Mouse (Mus musculus): ENCODE results near the gene Nudc. TPM values are rescaled to one million over a fixed set of nuclear protein-coding genes. Genes with fewer than 3 reads are reported as not detected.

The Nudc gene
- polyA plus RNA-seq, 1 experiment from 2014 or later, result 221 TPM

- Histone ChIP-seq H3K27ac (ENCODE audit: low read depth, low read length) (no peak overlapping the region), H3K36me3 (ENCODE audit: control insufficient read depth, insufficient read depth, low read length) (no peaks in the 10 kb centered on the region), H3K9me3 (replicated peaks; ENCODE audit: control insufficient read depth, low read length) (no peaks in the 10 kb centered on the region), H3K27me3 (ENCODE audit: control insufficient read depth, insufficient read depth, low read length) (peaks cover 62% of the 10 kb centered on the region), H3K4me1 (ENCODE audit: control insufficient read depth, insufficient read depth, low read length) (no peaks in the 10 kb centered on the region), H3K4me2 (no peak overlapping the region), H3K4me3 (ENCODE audit: low read depth, low read length) (no peak overlapping the region), H3K9ac (ENCODE audit: low read depth, low read length) (no peak overlapping the region)
- 52% methylated on average over 5 of the region's 5 CpGs for WGBS (ENCODE audit: insufficient replicate concordance)
- ATAC-seq (replicated peaks; ENCODE audit: insufficient number of reproducible peaks, low FRiP score, low TSS enrichment), result no peak
These were observed 41.5 kb downstream of the Nudc start for GRCm38 (mm10) chr4:133504300-133504699.

DNA sequence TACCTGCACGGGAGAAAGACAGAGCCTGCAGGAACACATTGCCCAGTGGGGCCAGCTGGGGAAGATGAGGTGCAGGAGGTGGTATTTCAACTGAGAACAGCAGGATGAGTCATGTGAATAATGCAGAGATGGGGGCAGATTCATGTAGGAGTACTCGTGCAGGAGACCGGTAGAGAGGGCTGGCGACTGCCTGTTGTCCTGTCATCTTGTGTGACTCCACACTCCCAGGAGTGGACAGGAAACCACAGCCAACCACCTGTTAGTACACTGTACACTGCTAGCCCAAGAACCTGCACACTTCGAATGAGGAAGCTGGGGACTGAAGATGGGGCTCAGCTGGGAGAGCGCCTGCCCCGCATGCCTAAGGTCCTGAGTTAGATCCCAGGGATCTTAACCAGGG lies 44.3 kb downstream of the Nudc start:
- ATAC-seq (replicated peaks; ENCODE audit: insufficient number of reproducible peaks, low FRiP score, low TSS enrichment), result no peak
- H3K9me3 ChIP-seq (replicated peaks; ENCODE audit: control insufficient read depth, low read length), result no peaks in the 10 kb centered on the region
- peaks cover 8% of the 10 kb centered on the region; the same call in 1 of the 2 replicates for H3K4me1 ChIP-seq (ENCODE audit: control insufficient read depth, insufficient read depth, low read length)
- H3K27ac ChIP-seq (ENCODE audit: low read depth, low read length), result no peak overlapping the region
- no peak overlapping the region for H3K4me3 ChIP-seq (ENCODE audit: low read depth, low read length)
- 58% methylated on average over 7 of the region's 7 CpGs for WGBS (ENCODE audit: insufficient replicate concordance)
- H3K4me2 ChIP-seq, result no peak overlapping the region
- H3K36me3 ChIP-seq (ENCODE audit: control insufficient read depth, insufficient read depth, low read length), result no peaks in the 10 kb centered on the region
- no peak overlapping the region for H3K9ac ChIP-seq (ENCODE audit: low read depth, low read length)
- H3K27me3 ChIP-seq (ENCODE audit: control insufficient read depth, insufficient read depth, low read length), result peaks cover 86% of the 10 kb centered on the region

DNA sequence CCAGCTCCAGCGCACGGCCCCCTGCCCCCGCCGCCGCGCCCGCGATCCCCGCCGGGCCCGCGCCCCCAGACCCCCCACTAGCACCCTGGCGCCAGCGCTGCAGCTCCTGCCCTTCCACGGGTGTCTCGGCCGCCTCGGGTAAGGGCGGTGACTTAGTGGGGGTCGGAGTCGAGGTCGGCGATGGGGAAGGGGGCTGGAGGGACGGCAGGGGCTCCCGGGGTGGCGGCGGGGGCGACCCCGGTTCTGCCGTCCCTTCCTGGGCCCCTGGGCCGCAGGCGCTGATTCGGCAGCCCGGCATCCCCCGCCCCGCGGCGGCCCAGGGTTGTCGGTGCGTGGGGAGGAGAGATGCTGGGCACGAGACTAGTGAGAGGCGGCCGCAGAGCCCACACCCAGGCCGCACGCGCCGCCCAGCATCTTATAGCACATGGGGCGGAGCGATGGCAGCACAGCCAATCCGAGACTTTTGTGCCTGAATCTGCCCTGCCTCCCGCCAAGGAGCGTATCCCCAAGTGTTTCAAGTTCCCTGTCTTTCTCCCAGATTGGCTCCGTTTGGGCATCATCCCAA lies 47.6 kb downstream of the Nudc start, which contains the start of gene Trnp1:
TSS of gene Trnp1 (minus strand) at position 391 of the 565 bp plus-strand sequence.
- Histone ChIP-seq H3K36me3 (ENCODE audit: control insufficient read depth, insufficient read depth, low read length) (no peaks in the 10 kb centered on the region), H3K9me3 (replicated peaks; ENCODE audit: control insufficient read depth, low read length) (no peaks in the 10 kb centered on the region), H3K4me2 (peak within 1 kb of the TSS; percentile 99), H3K4me3 (ENCODE audit: low read depth, low read length) (peak within 1 kb of the TSS; percentile 68), H3K4me1 (ENCODE audit: control insufficient read depth, insufficient read depth, low read length) (peaks cover 13% of the 10 kb centered on the region), H3K27me3 (ENCODE audit: control insufficient read depth, insufficient read depth, low read length) (peaks cover 79% of the 10 kb centered on the region), H3K27ac (ENCODE audit: low read depth, low read length) (no peak within 1 kb of the TSS), H3K9ac (ENCODE audit: low read depth, low read length) (peak within 1 kb of the TSS; percentile 17; the same call in 1 of the 2 replicates)
- 0% methylated on average over 41 of the region's 53 CpGs for WGBS (ENCODE audit: insufficient replicate concordance)
- peak; percentile 41; the same call in 1 of the 2 replicates for ATAC-seq (replicated peaks; ENCODE audit: insufficient number of reproducible peaks, low FRiP score, low TSS enrichment)

DNA sequence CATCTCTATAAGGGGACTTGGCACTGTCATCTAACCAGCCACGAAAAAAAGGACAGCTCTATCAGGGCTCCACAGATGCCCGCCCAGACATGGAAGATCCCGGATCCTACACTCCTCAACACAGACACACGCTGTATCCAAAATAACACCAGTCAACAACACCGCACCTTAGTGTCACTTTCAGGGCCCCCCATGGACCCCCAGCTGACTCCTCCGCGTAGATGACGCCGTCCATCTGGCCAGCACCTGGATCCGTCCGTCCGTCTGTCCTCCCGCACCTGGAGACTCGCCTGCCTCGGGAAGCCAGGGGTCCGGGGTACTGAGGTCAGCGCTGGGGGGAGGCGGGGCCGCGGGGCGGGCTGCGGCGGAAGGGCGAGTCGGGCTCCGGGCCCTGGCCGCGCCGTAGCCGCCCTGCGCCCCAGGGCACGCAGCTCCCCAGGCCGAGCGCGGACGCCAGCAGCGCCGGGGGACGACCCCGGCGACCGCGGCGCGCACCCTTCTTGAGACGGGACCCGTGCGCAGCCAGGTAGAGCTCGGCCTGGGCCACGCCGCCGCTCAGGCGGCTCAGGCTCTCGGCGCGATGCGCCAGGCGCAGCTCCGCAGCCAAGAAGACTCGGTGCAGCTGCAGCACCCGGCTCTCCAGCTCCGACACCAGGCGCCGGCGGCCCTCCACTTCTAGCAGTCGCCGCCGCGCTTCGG lies 48.2 kb downstream of the Nudc start:
- Histone ChIP-seq H3K4me2 (peak overlapping the region; percentile 99), H3K4me3 (ENCODE audit: low read depth, low read length) (peak overlapping the region; percentile 68), H3K9me3 (replicated peaks; ENCODE audit: control insufficient read depth, low read length) (no peaks in the 10 kb centered on the region), H3K27me3 (ENCODE audit: control insufficient read depth, insufficient read depth, low read length) (peaks cover 78% of the 10 kb centered on the region), H3K27ac (ENCODE audit: low read depth, low read length) (no peak overlapping the region), H3K9ac (ENCODE audit: low read depth, low read length) (peak overlapping the region; percentile 17; the same call in 1 of the 2 replicates), H3K4me1 (ENCODE audit: control insufficient read depth, insufficient read depth, low read length) (peaks cover 13% of the 10 kb centered on the region), H3K36me3 (ENCODE audit: control insufficient read depth, insufficient read depth, low read length) (no peaks in the 10 kb centered on the region)
- WGBS (ENCODE audit: insufficient replicate concordance), result under 1% methylated on average over 68 of the region's 70 CpGs
- ATAC-seq (replicated peaks; ENCODE audit: insufficient number of reproducible peaks, low FRiP score, low TSS enrichment), result peak; percentile 43; the same call in 1 of the 2 replicates

DNA sequence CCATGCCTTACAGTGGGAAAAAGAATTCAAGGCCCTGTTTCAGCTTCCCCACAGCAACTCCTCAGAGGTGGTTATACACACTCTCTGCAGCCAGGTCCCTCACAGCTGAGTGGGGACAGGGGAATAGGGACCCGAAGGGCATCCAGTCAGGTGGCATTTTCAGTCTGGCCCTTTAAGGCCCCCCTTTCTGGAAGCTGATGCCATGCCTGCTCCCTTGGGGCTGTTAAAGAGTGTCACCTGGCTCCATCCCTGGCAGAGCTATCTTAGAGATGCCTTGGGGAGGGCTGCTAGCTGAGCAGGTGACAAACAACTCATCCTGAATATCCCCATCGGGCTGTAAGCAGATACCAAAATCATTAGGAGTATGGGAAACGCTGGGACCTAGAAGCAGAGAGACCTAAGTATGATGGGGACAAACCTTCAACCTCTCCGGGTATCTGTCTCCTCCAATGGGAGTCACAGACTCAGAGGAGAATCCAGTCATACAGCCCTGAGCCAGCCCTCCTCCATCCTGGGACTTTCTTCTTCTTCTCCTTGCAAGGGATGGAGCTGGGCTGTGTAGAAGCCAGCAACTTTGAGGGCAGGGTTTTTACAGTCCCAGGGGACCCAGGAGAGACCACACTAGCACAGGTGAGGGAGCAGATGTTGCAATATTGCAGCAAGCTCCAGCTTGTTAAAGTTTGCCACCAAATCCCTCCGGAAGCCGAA lies 48.9 kb downstream of the Nudc start:
- no peaks in the 10 kb centered on the region for H3K9me3 ChIP-seq (replicated peaks; ENCODE audit: control insufficient read depth, low read length)
- H3K36me3 ChIP-seq (ENCODE audit: control insufficient read depth, insufficient read depth, low read length), result no peaks in the 10 kb centered on the region
- H3K9ac ChIP-seq (ENCODE audit: low read depth, low read length), result no peak overlapping the region
- H3K27ac ChIP-seq (ENCODE audit: low read depth, low read length), result no peak overlapping the region
- peaks cover 15% of the 10 kb centered on the region for H3K4me1 ChIP-seq (ENCODE audit: control insufficient read depth, insufficient read depth, low read length)
- peaks cover 72% of the 10 kb centered on the region for H3K27me3 ChIP-seq (ENCODE audit: control insufficient read depth, insufficient read depth, low read length)
- no peak for ATAC-seq (replicated peaks; ENCODE audit: insufficient number of reproducible peaks, low FRiP score, low TSS enrichment)
- H3K4me3 ChIP-seq (ENCODE audit: low read depth, low read length), result no peak overlapping the region
- no peak overlapping the region; the same call in 1 of the 2 replicates for H3K4me2 ChIP-seq
- WGBS (ENCODE audit: insufficient replicate concordance), result 28% methylated on average over 6 of the region's 6 CpGs

DNA sequence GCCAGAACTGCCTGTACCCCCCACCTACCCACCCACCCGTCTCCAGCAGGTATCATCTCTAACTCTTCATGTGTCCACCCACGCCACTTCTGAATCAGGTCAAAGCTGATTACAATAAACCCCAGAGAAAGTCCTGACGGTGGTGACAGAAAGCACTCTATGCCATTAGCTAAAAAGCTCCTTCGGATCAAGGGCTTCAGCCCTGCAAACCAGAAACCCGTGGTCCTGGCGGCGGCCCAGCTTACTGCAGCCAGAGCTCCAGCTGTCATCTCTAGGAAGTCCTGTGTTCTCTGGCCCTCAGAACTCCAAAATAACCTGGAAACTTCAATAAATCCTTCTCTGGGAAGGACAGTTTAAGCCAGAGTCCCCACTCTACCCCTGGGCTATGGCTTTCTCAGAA lies 50.1 kb downstream of the Nudc start:
- H3K4me1 ChIP-seq (ENCODE audit: control insufficient read depth, insufficient read depth, low read length), result peaks cover 25% of the 10 kb centered on the region
- WGBS (ENCODE audit: insufficient replicate concordance), result 28% methylated on average over 7 of the region's 7 CpGs
- H3K4me2 ChIP-seq, result no peak overlapping the region

GRCm38 (mm10) chr4:133494867-133495266 lies 50.9 kb downstream of the Nudc start:
- Histone ChIP-seq H3K9ac (ENCODE audit: low read depth, low read length) (no peak overlapping the region), H3K27ac (ENCODE audit: low read depth, low read length) (no peak overlapping the region), H3K4me1 (ENCODE audit: control insufficient read depth, insufficient read depth, low read length) (peaks cover 25% of the 10 kb centered on the region), H3K9me3 (replicated peaks; ENCODE audit: control insufficient read depth, low read length) (no peaks in the 10 kb centered on the region), H3K27me3 (ENCODE audit: control insufficient read depth, insufficient read depth, low read length) (peaks cover 52% of the 10 kb centered on the region), H3K36me3 (ENCODE audit: control insufficient read depth, insufficient read depth, low read length) (no peaks in the 10 kb centered on the region), H3K4me3 (ENCODE audit: low read depth, low read length) (no peak overlapping the region), H3K4me2 (no peak overlapping the region)
- ATAC-seq (replicated peaks; ENCODE audit: insufficient number of reproducible peaks, low FRiP score, low TSS enrichment), result no peak
- 61% methylated on average over 4 of the region's 4 CpGs for WGBS (ENCODE audit: insufficient replicate concordance)

More for the DNA sequence above, 50.1 kb downstream of the Nudc start:
- Histone ChIP-seq H3K4me3 (ENCODE audit: low read depth, low read length) (no peak overlapping the region), H3K9me3 (replicated peaks; ENCODE audit: control insufficient read depth, low read length) (no peaks in the 10 kb centered on the region), H3K9ac (ENCODE audit: low read depth, low read length) (no peak overlapping the region), H3K27me3 (ENCODE audit: control insufficient read depth, insufficient read depth, low read length) (peaks cover 61% of the 10 kb centered on the region), H3K36me3 (ENCODE audit: control insufficient read depth, insufficient read depth, low read length) (no peaks in the 10 kb centered on the region), H3K27ac (ENCODE audit: low read depth, low read length) (no peak overlapping the region)
- no peak for ATAC-seq (replicated peaks; ENCODE audit: insufficient number of reproducible peaks, low FRiP score, low TSS enrichment)

DNA sequence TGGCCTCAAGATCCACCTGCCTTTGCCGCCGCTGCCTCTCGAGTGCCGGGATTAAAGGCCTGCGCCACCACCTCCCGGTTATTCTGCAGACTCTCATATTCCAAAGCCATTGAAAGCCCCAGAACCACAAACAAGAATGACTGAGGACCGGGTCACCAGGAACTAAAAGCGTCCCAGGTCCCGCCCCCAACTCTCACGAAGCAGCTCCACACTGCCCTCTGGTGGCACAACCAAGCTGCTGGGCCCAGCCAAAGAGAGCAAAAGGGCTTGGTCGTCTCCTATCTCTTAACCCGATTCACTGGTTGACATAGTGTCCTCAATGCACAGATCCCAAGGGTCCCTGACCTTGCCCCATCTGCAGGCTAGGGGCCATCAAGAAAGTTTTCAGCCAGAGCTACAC lies 51.4 kb downstream of the Nudc start:
- Histone ChIP-seq H3K4me3 (ENCODE audit: low read depth, low read length) (peak overlapping the region; percentile 36), H3K9me3 (replicated peaks; ENCODE audit: control insufficient read depth, low read length) (no peaks in the 10 kb centered on the region), H3K4me1 (ENCODE audit: control insufficient read depth, insufficient read depth, low read length) (peaks cover 29% of the 10 kb centered on the region), H3K27ac (ENCODE audit: low read depth, low read length) (no peak overlapping the region), H3K36me3 (ENCODE audit: control insufficient read depth, insufficient read depth, low read length) (no peaks in the 10 kb centered on the region), H3K27me3 (ENCODE audit: control insufficient read depth, insufficient read depth, low read length) (peaks cover 48% of the 10 kb centered on the region), H3K9ac (ENCODE audit: low read depth, low read length) (0 out of 2 replicates have a peak overlapping the region, but pooled peaks have one; percentile 34), H3K4me2 (peak overlapping the region; percentile 77)
- WGBS (ENCODE audit: insufficient replicate concordance), result 1% methylated on average over 12 of the region's 12 CpGs
- no peak for ATAC-seq (replicated peaks; ENCODE audit: insufficient number of reproducible peaks, low FRiP score, low TSS enrichment)

All from heart, embryonic 11.5 days (tissue).